Mouse (Mus musculus) adrenal gland (tissue): Measurements from ENCODE around the gene Ankrd9.

Experiments used
- intact Hi-C: fragments of 180-260 bp; cut with DNase I; formaldehyde crosslinking; loops from one replicate; pipeline ENCODE4 v1.15.1; 2025

Ankrd9 gene

GRCm38 (mm10) chr12:110991361-110992127, 12.7 kb upstream of the Ankrd9 start:
- intact Hi-C loops: loop anchor here (1.0 kb wide), 1 partner anchor 55 kb away; no protein-coding TSS in a partner anchor

GRCm38 (mm10) chr12:110990500-110990899, 11.7 kb upstream of the Ankrd9 start:
- intact Hi-C loops: no loop called here

GRCm38 (mm10) chr12:110989409-110989808, 10.6 kb upstream of the Ankrd9 start:
- intact Hi-C loops: no loop called here

GRCm38 (mm10) chr12:110986536-110987425, 7.9 kb upstream of the Ankrd9 start:
- intact Hi-C loops: no loop called here

GRCm38 (mm10) chr12:110985141-110985540, 6.3 kb upstream of the Ankrd9 start:
- intact Hi-C loops: no loop called here

GRCm38 (mm10) chr12:110984598-110984997, 5.8 kb upstream of the Ankrd9 start:
- intact Hi-C loops: no loop called here

GRCm38 (mm10) chr12:110983714-110984113, 4.9 kb upstream of the Ankrd9 start:
- intact Hi-C loops: no loop called here

- intact Hi-C loops: no loop called here
These were observed 4.2 kb upstream of the Ankrd9 start for GRCm38 (mm10) chr12:110983083-110983482.

- intact Hi-C loops: no loop called here
These were observed 2.9 kb upstream of the Ankrd9 start for GRCm38 (mm10) chr12:110981736-110982135.

- intact Hi-C loops: no loop called here
These were observed 968 bp upstream of the Ankrd9 start for GRCm38 (mm10) chr12:110979808-110980207.

GRCm38 (mm10) chr12:110977896-110978606, 789 bp downstream of the Ankrd9 start:
- intact Hi-C loops: no loop called here

- intact Hi-C loops: no loop called here
These were observed 1.5 kb downstream of the Ankrd9 start for GRCm38 (mm10) chr12:110977345-110977733.

GRCm38 (mm10) chr12:110976589-110977344, 2.1 kb downstream of the Ankrd9 start:
- intact Hi-C loops: no loop called here

GRCm38 (mm10) chr12:110975838-110976468, 2.9 kb downstream of the Ankrd9 start:
- intact Hi-C loops: no loop called here

- intact Hi-C loops: no loop called here
These were observed 3.5 kb downstream of the Ankrd9 start for GRCm38 (mm10) chr12:110975385-110975784.

- intact Hi-C loops: no loop called here
These were observed 4.1 kb downstream of the Ankrd9 start for GRCm38 (mm10) chr12:110974726-110975125.

- intact Hi-C loops: no loop called here
These were observed 4.5 kb downstream of the Ankrd9 start for GRCm38 (mm10) chr12:110974295-110974694.

GRCm38 (mm10) chr12:110973829-110974228, 5.0 kb downstream of the Ankrd9 start:
- intact Hi-C loops: no loop called here

GRCm38 (mm10) chr12:110971972-110972371, 6.9 kb downstream of the Ankrd9 start:
- intact Hi-C loops: no loop called here

GRCm38 (mm10) chr12:110970408-110970807, 8.4 kb downstream of the Ankrd9 start:
- intact Hi-C loops: no loop called here
